Mouse (Mus musculus): ENCODE data around the gene Gm10681.
"Not testable (repeated sequence)": the region's sequence is repeated elsewhere in the genome, so short reads cannot be mapped to it uniquely, and the experiment has no call there.

Gene Gm10681

DNA sequence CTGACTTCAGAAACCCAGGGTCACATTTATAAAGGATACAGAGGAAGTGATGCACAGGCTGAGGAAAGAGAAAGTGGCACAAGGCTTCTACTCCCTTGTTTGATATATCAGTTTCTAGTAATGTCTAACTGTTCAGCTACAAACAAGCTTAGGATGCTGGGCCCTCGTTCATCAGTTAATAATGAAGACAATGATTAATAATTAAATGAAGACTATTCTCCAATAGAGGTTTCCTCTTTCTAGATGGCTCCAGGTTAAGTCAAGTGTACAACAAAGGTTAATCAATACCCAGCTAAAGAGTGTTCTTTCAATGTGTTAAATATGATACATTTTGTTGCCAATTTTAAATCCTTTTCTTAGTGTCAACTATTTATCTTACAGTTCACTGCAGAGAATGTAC, 78.2 kb downstream of the Gm10681 start, which contains the start of gene Hsd3b4:
TSS of gene Hsd3b4 (minus strand) at position 101 of the 400 bp plus-strand sequence.
- DNase-seq (ENCODE audit: low spot score in 2 of 2), result not testable (repeated sequence)

DNA sequence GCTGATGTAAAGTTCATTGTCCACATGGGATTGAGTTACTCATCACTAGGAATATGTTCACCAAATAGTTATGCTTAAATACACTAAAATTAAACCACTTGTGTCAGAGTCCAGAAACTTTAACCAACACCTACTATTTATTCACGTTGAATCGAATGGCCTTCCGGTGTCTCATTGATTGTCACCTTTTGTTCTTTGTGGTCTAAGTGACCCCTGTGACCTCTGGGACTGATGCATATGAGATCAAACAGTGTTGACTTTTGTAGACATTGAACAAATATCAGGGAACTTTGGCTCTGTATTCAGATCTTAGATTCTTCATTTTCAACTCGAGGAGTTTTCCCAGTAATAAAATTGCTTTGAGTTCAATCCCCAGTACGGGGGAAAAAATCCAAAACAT, 81.4 kb downstream of the Gm10681 start:
- DNase-seq (ENCODE audit: low spot score in 2 of 2), result not testable (repeated sequence)

Data from cerebellum, postnatal 4 days (tissue).